Mouse (Mus musculus) olfactory bulb, adult 2 months (tissue): ENCODE measurements at regions not wholly inside any gene's neighbourhood (a gene's known extent, or its start where the extent isn't known, plus 50 kb on each side); places are given as distances from the start of the nearest gene placed in this dataset.

ENCODE experiments used
- CTCF ChIP-seq: fragments of 200-500 bp; IDR thresholded peaks from 2 replicates; pipeline ENCODE4 v1.5.1; 2012; ENCODE audit warnings: low read depth, mild to moderate bottlenecking, low read length, moderate library complexity; ENCODE audit not compliant: insufficient read depth
- POLR2A ChIP-seq: fragments of 200-500 bp; IDR thresholded peaks from 2 replicates; pipeline ENCODE4 v1.6.1; 2012; ENCODE audit warnings: mild to moderate bottlenecking, low read depth, low read length, moderate library complexity; ENCODE audit not compliant: insufficient read depth

DNA sequence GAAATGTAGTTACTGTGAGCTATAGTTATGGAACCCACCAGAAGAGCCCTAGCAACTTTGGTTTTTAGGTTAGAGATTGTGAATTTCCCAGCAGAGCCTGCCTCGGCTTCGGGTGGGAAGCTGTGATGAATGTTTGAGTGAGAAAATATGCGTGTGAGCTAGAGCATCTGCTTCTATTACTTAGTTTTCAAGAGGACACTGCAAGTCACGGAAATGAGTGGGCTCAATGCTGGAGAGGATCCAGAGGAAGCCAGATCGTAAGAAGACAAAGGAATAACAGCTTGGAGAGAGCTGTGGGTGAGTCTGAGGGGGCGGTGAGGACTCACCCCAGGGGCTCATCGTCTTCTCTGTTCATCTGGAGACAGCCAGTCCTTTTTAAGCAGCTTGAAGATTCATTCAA is 434.7 kb upstream of the Pkn2 start:
- TF ChIP-seq CTCF (no peak), POLR2A (no peak)
